Mouse (Mus musculus): ENCODE measurements around the gene Tsr2.

Gene Tsr2

DNA sequence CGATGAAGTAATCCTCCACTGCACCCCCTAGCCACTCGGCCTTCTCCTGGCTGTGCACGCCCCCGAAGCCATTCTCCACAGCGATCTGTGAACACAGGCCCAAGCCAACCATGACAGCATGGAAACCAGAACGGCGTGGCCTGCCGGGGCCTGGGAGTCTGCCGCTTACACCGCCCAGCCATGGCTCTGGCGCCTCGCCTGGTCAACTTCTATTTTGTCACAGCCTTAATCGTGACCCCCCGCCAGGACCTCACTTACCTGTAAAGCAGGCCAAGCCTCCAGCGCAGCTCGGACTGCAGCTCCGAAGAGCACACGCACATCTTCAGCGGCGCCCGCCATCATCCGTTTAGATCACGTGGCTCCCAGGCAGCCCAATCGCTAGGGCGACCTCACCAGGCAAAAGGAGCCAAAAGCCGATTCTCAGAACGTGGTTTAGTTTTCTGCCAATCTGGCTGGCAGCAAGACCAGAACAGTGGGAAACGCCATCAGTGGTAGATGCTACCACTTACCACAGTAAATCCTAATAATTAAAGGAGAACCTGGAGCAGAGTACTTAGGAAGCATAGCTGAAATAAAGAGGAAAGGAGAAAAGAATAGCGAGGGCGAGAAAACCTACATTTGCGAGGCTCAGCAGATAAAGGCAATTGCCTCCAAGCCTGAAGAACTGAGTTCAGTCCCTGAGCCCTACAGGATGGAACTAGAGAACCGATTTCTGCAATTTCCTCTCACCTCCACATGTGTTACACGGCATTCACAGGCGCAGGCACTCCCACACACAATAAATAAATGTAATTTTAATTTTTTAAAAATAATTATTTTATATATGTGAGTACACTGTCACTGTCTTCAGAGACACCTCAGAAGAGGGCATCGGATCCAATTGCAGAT is at the start of gene Tsr2:
TSS of gene Tsr2 (minus strand) at position 373 of the 888 bp plus-strand sequence.
- DNase-seq (ENCODE audit: extremely low read depth, low read depth, low spot score) = peak; percentile 5

DNA sequence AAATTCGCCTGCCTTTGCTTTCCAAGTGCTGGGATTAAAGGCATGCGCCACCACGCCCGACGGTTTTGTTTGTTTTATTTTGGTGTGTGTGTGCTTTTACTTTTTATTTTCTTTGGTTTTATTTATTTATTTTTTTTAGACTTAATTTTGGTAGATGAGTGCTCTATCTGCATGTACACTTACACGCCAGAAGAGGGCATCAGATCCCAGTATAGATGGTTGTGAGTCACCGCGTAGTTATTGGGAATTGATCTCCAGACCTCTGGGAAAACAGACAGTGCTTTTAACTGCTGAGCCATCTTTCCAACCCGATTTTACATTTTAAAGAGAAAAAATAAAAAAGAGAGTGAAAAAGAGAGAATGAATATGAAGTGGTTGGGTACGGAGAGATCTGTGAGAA is 36.4 kb upstream of the Tsr2 start:
- DNase-seq (ENCODE audit: extremely low read depth, low read depth, low spot score) = no peak

GRCm38 (mm10) chrX:151130493-151130892 is 34.1 kb upstream of the Tsr2 start:
- DNase-seq (ENCODE audit: extremely low read depth, low read depth, low spot score) = no peak

- DNase-seq (ENCODE audit: extremely low read depth, low read depth, low spot score) = no peak
These were observed 27.6 kb upstream of the Tsr2 start for GRCm38 (mm10) chrX:151123933-151124332.

- DNase-seq (ENCODE audit: extremely low read depth, low read depth, low spot score) = no peak
These were observed 21.1 kb upstream of the Tsr2 start for GRCm38 (mm10) chrX:151117432-151117831.

DNA sequence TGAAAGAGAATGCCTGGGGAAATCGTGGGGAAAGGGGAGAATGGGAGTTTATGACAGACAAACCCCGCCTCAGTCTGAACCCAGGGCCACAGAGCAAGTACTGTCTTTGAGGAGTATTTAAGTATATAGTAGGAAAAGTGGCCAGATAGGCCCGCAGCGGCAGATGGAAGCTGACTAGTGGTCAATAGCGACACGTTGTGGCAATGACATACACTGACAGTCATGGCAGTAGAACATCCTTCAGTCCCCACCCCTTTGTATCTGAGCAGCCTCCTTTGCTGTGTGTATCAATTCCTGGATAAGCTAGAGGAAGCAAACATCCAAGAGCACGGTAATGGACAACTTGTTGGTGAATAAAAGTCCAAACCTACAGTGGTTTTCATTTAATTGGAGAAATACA is 20.5 kb upstream of the Tsr2 start:
- no peak for DNase-seq (ENCODE audit: extremely low read depth, low read depth, low spot score)

DNA sequence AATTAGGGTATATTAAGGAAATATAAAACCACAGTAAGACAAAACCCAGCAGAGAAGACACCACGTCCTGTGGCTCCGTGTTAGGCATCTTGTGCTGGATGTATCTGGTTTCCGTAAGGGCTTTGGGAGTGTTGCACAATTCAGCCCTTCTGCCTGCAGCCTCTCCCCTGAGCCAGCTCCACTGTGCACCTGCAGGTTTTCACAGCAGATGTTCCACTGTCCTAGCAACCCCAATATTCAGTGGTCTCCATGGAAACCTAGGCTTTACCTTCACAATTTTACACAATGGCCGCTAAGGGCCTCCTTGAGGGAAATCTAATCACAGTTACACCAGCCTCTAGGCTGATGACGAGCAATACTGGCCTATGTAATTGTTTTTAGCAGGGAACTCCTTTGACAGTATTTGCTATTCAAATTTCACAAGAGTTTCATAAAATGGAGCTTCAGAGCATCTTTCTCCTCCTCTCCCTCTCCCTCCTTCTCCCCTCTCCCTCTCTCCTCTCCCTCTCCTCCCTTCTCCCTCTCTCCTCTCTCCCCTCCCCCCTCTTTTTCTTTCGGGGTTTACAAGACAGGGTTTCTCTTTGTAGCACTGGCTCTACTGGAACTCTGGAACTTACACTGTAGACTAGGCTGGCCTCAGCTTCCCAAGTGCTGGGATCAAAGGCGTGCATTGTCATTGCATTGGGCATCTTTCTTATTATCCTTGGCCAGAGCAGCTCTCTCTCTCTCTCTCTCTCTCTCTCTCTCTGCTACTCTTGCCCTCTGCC is 11.1 kb upstream of the Tsr2 start:
- no peak for DNase-seq (ENCODE audit: extremely low read depth, low read depth, low spot score)

GRCm38 (mm10) chrX:151087418-151087817 is 8.9 kb downstream of the Tsr2 start:
- no peak for DNase-seq (ENCODE audit: extremely low read depth, low read depth, low spot score)

DNA sequence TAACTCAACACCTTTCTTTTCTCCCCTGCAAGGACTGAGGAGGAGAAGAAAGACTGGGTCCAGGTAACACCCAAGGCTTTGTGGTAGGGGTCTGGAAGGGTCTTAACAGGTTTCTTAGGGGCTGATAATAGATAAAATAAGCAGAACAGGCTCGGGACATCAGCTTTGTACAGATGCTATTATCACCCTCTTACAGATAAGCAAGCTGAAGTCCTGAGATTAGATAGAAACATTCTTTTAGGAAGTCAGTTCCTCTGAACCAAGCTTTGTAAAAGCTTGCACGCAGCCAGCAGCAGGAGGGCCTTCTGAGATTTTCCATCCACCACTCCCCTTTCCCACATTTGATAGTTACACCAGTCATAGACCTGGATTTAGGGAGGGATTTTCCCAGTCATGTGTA is 10.7 kb downstream of the Tsr2 start:
- no peak for DNase-seq (ENCODE audit: extremely low read depth, low read depth, low spot score)

DNA sequence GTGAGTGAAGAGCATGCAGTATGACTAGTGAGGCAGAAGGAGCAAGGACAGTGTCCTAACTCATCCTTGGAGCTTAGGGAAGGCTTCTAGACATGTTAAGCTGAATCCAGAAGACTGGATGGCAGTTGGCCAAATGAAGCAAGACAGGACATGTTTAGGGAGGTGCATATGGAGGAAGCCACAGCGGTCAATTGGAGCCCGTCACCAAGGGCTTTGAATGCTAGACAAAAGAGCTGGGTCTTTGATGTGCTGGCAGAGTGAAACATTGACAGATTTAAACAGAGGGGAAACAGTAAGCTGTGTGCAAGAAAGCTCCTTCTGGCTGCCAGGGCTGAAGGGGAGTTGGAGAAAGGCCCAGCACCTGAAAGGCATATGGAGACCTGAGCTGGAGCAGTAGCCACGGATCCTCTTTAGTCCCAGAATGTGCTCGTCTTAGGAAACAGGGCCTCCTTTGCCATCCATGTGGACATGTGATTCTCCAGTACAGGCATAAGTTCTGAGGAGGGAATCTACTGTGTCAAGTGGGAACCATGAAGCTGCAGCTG is 19.3 kb downstream of the Tsr2 start:
- DNase-seq (ENCODE audit: extremely low read depth, low read depth, low spot score) = peak; percentile 10

GRCm38 (mm10) chrX:151076007-151076406 is 20.3 kb downstream of the Tsr2 start:
- DNase-seq (ENCODE audit: extremely low read depth, low read depth, low spot score) = no peak

GRCm38 (mm10) chrX:151067876-151068275 is 28.5 kb downstream of the Tsr2 start:
- DNase-seq (ENCODE audit: extremely low read depth, low read depth, low spot score) = no peak

DNA sequence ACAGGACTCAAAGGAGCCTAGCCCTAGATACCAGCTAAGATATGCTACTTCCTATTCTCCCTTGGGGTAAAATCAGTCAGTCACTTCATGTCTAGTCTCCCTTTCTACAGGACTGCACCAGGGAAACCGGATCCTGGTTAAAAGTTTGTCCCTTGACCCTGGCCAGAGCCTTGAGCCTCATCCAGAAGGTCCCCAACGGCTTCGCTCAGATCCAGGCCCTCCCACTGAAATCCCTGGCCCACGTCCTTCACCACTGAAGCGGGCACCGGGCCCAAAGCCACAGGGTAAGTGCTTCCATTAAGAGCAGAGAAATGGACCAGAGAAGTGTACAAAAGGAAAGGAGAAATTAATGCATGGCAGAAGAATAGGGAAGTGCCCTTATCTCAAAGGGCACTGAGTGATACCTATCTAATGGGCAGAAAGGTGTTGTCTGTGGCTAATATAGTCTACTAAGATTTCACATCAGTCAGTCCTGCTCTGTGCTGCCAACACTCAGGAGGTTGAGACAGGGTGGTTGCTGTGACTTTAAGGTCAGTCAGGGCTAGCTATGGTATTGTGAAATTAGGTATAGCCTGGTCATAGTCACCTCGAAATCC is 30.2 kb downstream of the Tsr2 start:
- DNase-seq (ENCODE audit: extremely low read depth, low read depth, low spot score) = no peak

DNA sequence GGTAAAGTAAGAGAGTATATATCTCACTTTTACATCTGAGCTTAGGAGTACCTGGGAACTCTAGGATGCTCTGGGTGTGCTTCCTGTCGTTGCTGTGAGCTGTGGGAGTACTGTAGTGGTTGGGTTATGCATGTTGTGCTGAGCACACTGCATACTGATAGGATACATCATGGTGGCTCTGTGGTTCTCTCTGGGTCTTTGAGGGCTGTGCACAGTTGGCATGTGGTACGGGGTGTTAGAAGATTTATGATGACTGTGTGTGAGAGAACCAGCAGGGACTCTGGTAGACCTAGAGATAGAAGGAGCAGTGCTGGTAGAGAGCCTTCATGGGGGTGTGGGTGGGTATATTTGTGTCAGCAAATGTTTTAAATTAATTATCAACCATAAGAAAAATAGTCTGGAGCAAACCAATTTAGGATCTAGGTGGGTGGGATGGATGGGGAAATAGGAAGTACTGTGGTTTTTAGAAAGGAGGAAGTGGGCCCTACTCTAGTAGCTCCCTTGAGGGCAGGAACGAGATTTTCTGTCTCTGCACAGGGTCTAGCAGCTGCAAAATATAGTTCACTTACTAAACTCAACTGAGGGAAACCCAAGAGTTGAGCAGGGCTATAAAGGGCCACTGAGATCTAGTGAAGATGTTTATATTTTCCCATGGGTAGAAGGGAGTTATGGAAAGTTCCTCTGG is 34.6 kb downstream of the Tsr2 start:
- no peak for DNase-seq (ENCODE audit: extremely low read depth, low read depth, low spot score)

DNA sequence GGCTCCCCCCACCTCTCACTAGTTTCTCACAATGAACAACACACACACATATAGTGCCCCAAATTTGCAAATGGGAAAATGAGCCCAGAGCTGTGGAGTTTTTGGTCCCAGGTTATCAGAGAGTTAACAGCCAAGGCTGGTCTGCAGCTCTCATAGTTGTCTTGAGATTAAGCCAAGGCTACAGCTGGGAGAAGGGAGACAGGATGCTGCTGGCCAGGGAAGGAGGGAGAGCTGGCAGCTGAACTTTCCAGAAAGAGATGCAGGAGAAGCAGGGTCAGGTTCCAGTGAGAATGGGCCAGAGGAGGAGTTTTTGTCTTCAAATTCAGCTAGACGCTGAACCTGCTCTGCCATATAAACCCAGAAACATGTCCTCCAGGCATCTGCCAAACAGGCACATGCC is 37.0 kb downstream of the Tsr2 start:
- no peak for DNase-seq (ENCODE audit: extremely low read depth, low read depth, low spot score)

DNA sequence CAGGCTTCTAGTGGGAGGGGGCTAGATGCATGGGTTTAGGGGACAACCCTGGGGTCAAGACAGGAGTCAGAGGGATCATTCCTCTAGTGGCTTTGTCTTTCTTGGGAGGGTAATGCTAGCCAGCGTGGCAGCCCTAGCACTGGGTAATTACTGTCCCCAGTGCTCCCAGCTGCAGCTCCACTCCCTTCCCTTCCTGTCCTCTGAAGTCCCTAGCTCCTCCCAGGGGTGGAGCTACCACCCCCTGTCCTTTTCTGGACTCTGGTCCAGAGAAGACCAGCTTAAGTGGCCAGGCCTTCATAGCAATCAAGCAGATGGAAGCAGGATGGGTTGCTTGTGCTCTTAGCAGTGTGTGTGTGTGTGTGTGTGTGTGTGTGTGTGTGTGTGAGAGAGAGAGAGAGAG is 40.8 kb downstream of the Tsr2 start:
- DNase-seq (ENCODE audit: extremely low read depth, low read depth, low spot score) = no peak

GRCm38 (mm10) chrX:151054489-151054888 is 41.9 kb downstream of the Tsr2 start:
- no peak for DNase-seq (ENCODE audit: extremely low read depth, low read depth, low spot score)

DNA sequence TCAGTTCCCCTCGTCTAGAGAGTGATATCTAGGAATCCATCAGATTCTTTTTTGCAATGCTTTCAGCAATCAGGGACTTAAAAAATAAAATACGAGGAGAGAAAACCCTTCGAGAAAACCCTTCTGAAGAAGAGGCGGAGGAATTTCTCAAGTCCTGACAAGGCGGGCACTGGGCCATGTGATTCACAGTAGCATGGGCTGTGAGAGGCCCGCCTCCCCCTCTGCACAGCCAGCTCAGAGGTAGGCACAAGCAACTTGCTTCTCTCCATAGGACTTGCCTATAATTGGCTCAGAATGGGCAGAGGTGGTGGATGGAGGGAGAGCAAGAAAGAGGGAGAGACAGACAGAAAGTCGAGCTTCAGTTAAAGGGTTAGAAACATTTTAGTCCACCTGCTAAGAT is 46.0 kb downstream of the Tsr2 start:
- DNase-seq (ENCODE audit: extremely low read depth, low read depth, low spot score) = no peak

DNA sequence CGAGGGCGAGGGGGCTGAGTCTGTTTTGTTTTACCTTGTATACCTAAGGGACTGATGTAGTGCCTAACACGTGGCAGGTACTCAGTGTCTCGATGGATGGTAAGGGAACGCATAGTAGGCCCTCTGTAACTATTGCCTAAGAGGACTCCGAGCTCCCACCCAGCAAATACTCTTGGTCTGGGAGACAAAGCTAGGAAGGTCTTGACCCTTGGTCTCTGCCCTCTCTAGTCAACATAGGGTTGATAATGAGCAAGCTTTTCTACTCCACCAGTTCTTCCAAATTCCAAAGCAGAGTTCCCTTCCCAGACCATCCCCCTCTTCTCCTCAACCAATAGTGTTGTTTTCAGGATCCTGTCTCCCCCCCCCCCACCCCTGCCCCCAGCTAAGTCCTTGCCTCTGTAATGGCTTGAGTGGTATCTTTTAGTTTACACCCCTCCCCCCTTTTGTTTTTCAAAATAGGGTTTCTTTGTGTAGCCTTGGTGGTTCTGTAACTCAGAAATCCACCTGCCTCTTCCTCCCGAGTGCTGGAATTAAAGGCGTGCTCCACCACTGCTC is 46.6 kb downstream of the Tsr2 start:
- no peak for DNase-seq (ENCODE audit: extremely low read depth, low read depth, low spot score)

- no peak for DNase-seq (ENCODE audit: extremely low read depth, low read depth, low spot score)
These were observed 48.8 kb downstream of the Tsr2 start for GRCm38 (mm10) chrX:151047431-151048058.

All from fat pad, adult 2 months (tissue).